Comparison of ENCODE assay signal across 21 mouse cellular contexts in genomic region chr17:43589750-43590149, GRCm38 (mm10). TPM values are rescaled to one million over a fixed set of nuclear protein-coding genes. Genes with fewer than 3 reads are reported as not detected.
A peak's percentile ranks its signal among the peaks of the same experiment; 100 is the strongest.
DNase-seq lines count a peak whose midpoint lies in the region; ATAC-seq and TF ChIP-seq lines count a peak whose summit lies in the region.
"Had no signal": no experiment of that assay in that cellular context is flagged by ENCODE, and none has a peak within 500 bp of the region (broad histone marks: within the 10 kb centered on the region; RNA-seq: fewer than 3 reads in every experiment).

No protein-coding gene starts in this region.

- peak; percentile 52; the same call in 1 of the 2 replicates for ATAC-seq in liver, embryonic 14.5 days (ENCODE audit: insufficient read depth)
- ATAC-seq in liver, embryonic 12.5 days = no peak; the same call in 1 of the 2 replicates
- peak; percentile 59 for ATAC-seq in liver, embryonic 16.5 days (ENCODE audit: low read depth)
- peak; percentile 90 for ATAC-seq in megakaryocyte progenitor cell, adult 5-6 weeks (replicated peaks; ENCODE audit: poor library complexity)
- ATAC-seq: forebrain, embryonic 15.5 days had no signal

- no peaks in the 10 kb centered on the region for H3K9me3 ChIP-seq in liver, embryonic 14.5 days (ENCODE audit: control insufficient read depth, low read length)
- no peaks in the 10 kb centered on the region for H3K9me3 ChIP-seq in liver, embryonic 12.5 days (replicated peaks)
- H3K9me3 ChIP-seq in liver, embryonic 16.5 days (replicated peaks; ENCODE audit: control insufficient read depth, low read length) = no peaks in the 10 kb centered on the region
- H3K9me3 ChIP-seq: embryonic facial prominence, embryonic 12.5 days; forebrain, embryonic 15.5 days; heart, embryonic 12.5 days; hindbrain, embryonic 10.5 days had no signal

- no peak overlapping the region for H3K4me2 ChIP-seq in liver, embryonic 14.5 days (ENCODE audit: low read depth)
- H3K4me2 ChIP-seq in liver, embryonic 12.5 days = no peak overlapping the region
- H3K4me2 ChIP-seq in liver, embryonic 16.5 days (ENCODE audit: low read depth, low read length) = no peak overlapping the region
- H3K4me2 ChIP-seq: embryonic facial prominence, embryonic 12.5 days; forebrain, embryonic 15.5 days; heart, embryonic 12.5 days; hindbrain, embryonic 14.5 days had no signal

- peaks cover 2 to 16% of the 10 kb centered on the region in 2 experiments; a peak in 2 of 4 replicates for H3K4me1 ChIP-seq in liver, embryonic 14.5 days (replicated peaks; ENCODE audit: control insufficient read depth in 2 of 2, insufficient read depth in 2 of 2, low read length in 1 of 2)
- H3K4me1 ChIP-seq in liver, embryonic 12.5 days = no peaks in the 10 kb centered on the region
- peaks cover 3% of the 10 kb centered on the region for H3K4me1 ChIP-seq in liver, embryonic 16.5 days (ENCODE audit: control insufficient read depth, low read depth, low read length)
- H3K4me1 ChIP-seq: embryonic facial prominence, embryonic 12.5 days; forebrain, embryonic 15.5 days; heart, embryonic 12.5 days; hindbrain, embryonic 10.5 days had no signal

- no peak for TF ChIP-seq CTCF in liver, embryonic 14.5 days (IDR thresholded peaks at IDR 0.05; ENCODE audit: low read depth)

- no peaks in the 10 kb centered on the region for H3K36me3 ChIP-seq in liver, embryonic 14.5 days (replicated peaks; ENCODE audit: control insufficient read depth, insufficient read depth, low read depth)
- H3K36me3 ChIP-seq in liver, embryonic 12.5 days = no peaks in the 10 kb centered on the region
- no peaks in the 10 kb centered on the region for H3K36me3 ChIP-seq in liver, embryonic 16.5 days (ENCODE audit: control insufficient read depth, insufficient read depth)
- H3K36me3 ChIP-seq: embryonic facial prominence, embryonic 12.5 days; forebrain, embryonic 15.5 days; heart, embryonic 12.5 days; hindbrain, embryonic 10.5 days had no signal

- no peak overlapping the region for H3K9ac ChIP-seq in liver, embryonic 14.5 days (replicated peaks)
- H3K9ac ChIP-seq in liver, embryonic 12.5 days = no peak overlapping the region
- no peak overlapping the region for H3K9ac ChIP-seq in liver, embryonic 16.5 days (ENCODE audit: low read depth, low read length)
- H3K9ac ChIP-seq: embryonic facial prominence, embryonic 12.5 days; forebrain, embryonic 15.5 days; heart, embryonic 12.5 days; hindbrain, embryonic 14.5 days had no signal

- 66% methylated on average over 6 of the region's 6 CpGs for WGBS in liver, embryonic 14.5 days (ENCODE audit: insufficient replicate concordance)
- 66% methylated on average over 6 of the region's 6 CpGs for WGBS in liver, embryonic 12.5 days (ENCODE audit: insufficient replicate concordance)
- 62% methylated on average over 6 of the region's 6 CpGs for WGBS in liver, embryonic 16.5 days (ENCODE audit: insufficient replicate concordance)

- no peak overlapping the region for H3K27ac ChIP-seq in liver, embryonic 14.5 days
- no peak overlapping the region for H3K27ac ChIP-seq in liver, embryonic 12.5 days
- H3K27ac ChIP-seq in liver, embryonic 16.5 days (ENCODE audit: low read length) = 0 out of 2 replicates have a peak overlapping the region, but pooled peaks have one; percentile 20
- H3K27ac ChIP-seq: embryonic facial prominence, embryonic 12.5 days; forebrain, embryonic 15.5 days; heart, adult 2 months; hindbrain, embryonic 10.5 days; hindbrain, embryonic 14.5 days had no signal

- DNase-seq in liver, embryonic 14.5 days (ENCODE audit: low read depth in 3 of 3, low spot score in 3 of 3) = no peak
- no peak for DNase-seq in right cerebral cortex, adult 18-20 months
- DNase-seq in adrenal gland, adult 2 months = no peak
- DNase-seq: adrenal gland, adult 8-10 months; adrenal gland, postnatal 36 days; cerebellum, adult 2 months; gastrocnemius, postnatal 36 days; heart, adult 2 months had no signal

- TF ChIP-seq EP300 in liver, embryonic 14.5 days (IDR thresholded peaks at IDR 0.05; ENCODE audit: low read depth) = no peak

- H3K27me3 ChIP-seq in liver, embryonic 14.5 days (ENCODE audit: control insufficient read depth, insufficient read depth, low read length) = no peaks in the 10 kb centered on the region
- H3K27me3 ChIP-seq in liver, embryonic 12.5 days (replicated peaks) = no peaks in the 10 kb centered on the region
- no peaks in the 10 kb centered on the region for H3K27me3 ChIP-seq in liver, embryonic 16.5 days (ENCODE audit: control insufficient read depth, insufficient read depth, low read depth, low read length)
- H3K27me3 ChIP-seq: embryonic facial prominence, embryonic 12.5 days; forebrain, embryonic 15.5 days; heart, embryonic 12.5 days had no signal

- no peak overlapping the region for H3K4me3 ChIP-seq in liver, embryonic 14.5 days (ENCODE audit: insufficient read depth in 1 of 2, low read depth in 2 of 2, low read length in 2 of 2)
- no peak overlapping the region for H3K4me3 ChIP-seq in liver, embryonic 12.5 days
- H3K4me3 ChIP-seq in liver, embryonic 16.5 days (ENCODE audit: low read depth, low read length) = no peak overlapping the region
- H3K4me3 ChIP-seq: embryonic facial prominence, embryonic 12.5 days; forebrain, embryonic 15.5 days; heart, adult 2 months; heart, embryonic 12.5 days; hindbrain, embryonic 10.5 days had no signal

RNA-seq across cellular contexts. Expression of gene Pla2g7, which starts 21.9 kb away (rescaled TPM):
- 4.0 and 5.0 TPM in 2 replicates for polyA plus RNA-seq in liver, embryonic 14.5 days (2012; rRNA removed)
- polyA plus RNA-seq in liver, embryonic 14.5 days (2014; fragmentation: Nextera tagmentation; extraction: Ambion mirVana) = 9.9 and 10.7 TPM in 2 replicates
- polyA plus RNA-seq in liver, embryonic 12.5 days (2016; fragmentation: Nextera tagmentation; extraction: Ambion mirVana) = 3.6 TPM in 2 replicates
- 33.6 and 35.9 TPM in 2 replicates for polyA plus RNA-seq in liver, embryonic 16.5 days (2015; fragmentation: Nextera tagmentation; extraction: Ambion mirVana)
- 1.3 and 2.0 TPM in 2 replicates for total RNA-seq in megakaryocyte progenitor cell, adult 5-6 weeks (2015)
- 0.88 and 3.2 TPM in 2 replicates for total RNA-seq in megakaryocyte progenitor cell, adult 5-6 weeks (2017)
- 10 to 100 TPM; 16.7 to 20.8 TPM for total RNA-seq in adrenal gland, adult 2 months (2021)
- 3.2 and 3.6 TPM in 2 replicates for polyA plus RNA-seq in adrenal gland, adult 2 months (2012; rRNA removed)

RNA-seq across cellular contexts. Expression of gene Tdrd6, which starts 40.3 kb away (rescaled TPM):
- polyA plus RNA-seq in liver, embryonic 14.5 days (2012; rRNA removed) = under 0.01 and 0.08 TPM in 2 replicates
- 0.13 TPM in 1 of 2 replicates, not detected in the other for polyA plus RNA-seq in liver, embryonic 14.5 days (2014; fragmentation: Nextera tagmentation; extraction: Ambion mirVana)
- not detected in 2 replicates for polyA plus RNA-seq in liver, embryonic 12.5 days (2016; fragmentation: Nextera tagmentation; extraction: Ambion mirVana)
- 0.08 TPM in 1 of 2 replicates, not detected in the other for polyA plus RNA-seq in liver, embryonic 16.5 days (2015; fragmentation: Nextera tagmentation; extraction: Ambion mirVana)
- not detected in 2 replicates for total RNA-seq in megakaryocyte progenitor cell, adult 5-6 weeks (2015)
- total RNA-seq in megakaryocyte progenitor cell, adult 5-6 weeks (2017) = not detected in 2 replicates
- total RNA-seq in adrenal gland, adult 2 months (2021) = not detected
- not detected in 2 replicates for polyA plus RNA-seq in adrenal gland, adult 2 months (2012; rRNA removed)
- total RNA-seq: adrenal gland, adult 8-10 months; adrenal gland, postnatal 36 days; gastrocnemius, adult 8-10 months; gastrocnemius, postnatal 36 days; heart, adult 2 months; heart, postnatal 25 days had no signal

RNA-seq across cellular contexts. Expression of gene Ankrd66, which starts 46.3 kb away (rescaled TPM):
- 0.05 and 0.07 TPM in 2 replicates for polyA plus RNA-seq in liver, embryonic 14.5 days (2012; rRNA removed)
- 0.10 TPM in 1 of 2 replicates, not detected in the other for polyA plus RNA-seq in liver, embryonic 14.5 days (2014; fragmentation: Nextera tagmentation; extraction: Ambion mirVana)
- polyA plus RNA-seq in liver, embryonic 12.5 days (2016; fragmentation: Nextera tagmentation; extraction: Ambion mirVana) = not detected in 2 replicates
- polyA plus RNA-seq in liver, embryonic 16.5 days (2015; fragmentation: Nextera tagmentation; extraction: Ambion mirVana) = not detected in 2 replicates
- not detected in 2 replicates for total RNA-seq in megakaryocyte progenitor cell, adult 5-6 weeks (2015)
- not detected in 2 replicates for total RNA-seq in megakaryocyte progenitor cell, adult 5-6 weeks (2017)
- total RNA-seq in adrenal gland, adult 2 months (2021) = not detected
- polyA plus RNA-seq in adrenal gland, adult 2 months (2012; rRNA removed) = not detected in 2 replicates
- total RNA-seq: adrenal gland, postnatal 36 days; ES-E14; gastrocnemius, adult 8-10 months; gastrocnemius, postnatal 36 days; heart, adult 2 months; heart, postnatal 25 days had no signal
- polyA plus RNA-seq: embryonic facial prominence, embryonic 12.5 days; forebrain, embryonic 11.5 days; heart, embryonic 12.5 days; heart, embryonic 16.5 days had no signal
